Mouse (Mus musculus) E14TG2a.4 (cell line): ENCODE data around the gene Galnt17.

Source experiments
- CTCF ChIP-seq: conservative IDR thresholded peaks from 2 replicates; pipeline ENCODE4 v1.5.1; 2014; ENCODE audit warnings: low read length
- POU5F1 ChIP-seq: IDR thresholded peaks from 2 replicates; pipeline ENCODE4 v1.6.1; 2014; ENCODE audit warnings: low read length, borderline replicate concordance

GRCm38 (mm10) chr5:131107188-131107587, 201.1 kb downstream of the Galnt17 start:
- TF ChIP-seq CTCF (peak; percentile 48), POU5F1 (no peak)
